Mouse (Mus musculus) heart, postnatal 0 days (tissue): ENCODE measurements at regions not wholly inside any gene's neighbourhood (a gene's known extent, or its start where the extent isn't known, plus 50 kb on each side); places are given as distances from the start of the nearest gene placed in this dataset.
A peak's percentile ranks its signal among the peaks of the same experiment; 100 is the strongest.

Experiments used
- ATAC-seq: fragments of 200-750 bp; cut with Nextera tagmentation; 2 replicates; pipeline ENCODE4 v1.8.0; 2017; ENCODE audit warnings: low read depth, moderate number of reproducible peaks, moderate library complexity; ENCODE audit not compliant: insufficient read depth
- DNase-seq: peaks from one replicate; pipeline ENCODE4 v3.0.0-alpha.2; 2016; ENCODE audit warnings: low spot score
- H3K27ac ChIP-seq: fragments of 300-500 bp; sonication (generic); 2 replicates; pipeline ENCODE4 v1.5.1; 2014; ENCODE audit warnings: low read depth, mild to moderate bottlenecking
- H3K27me3 ChIP-seq: fragments of 300-500 bp; sonication (generic); 2 replicates; pipeline ENCODE4 v1.6.1; 2014; ENCODE audit warnings: low read length, mixed read lengths; ENCODE audit not compliant: control insufficient read depth, insufficient read depth
- H3K36me3 ChIP-seq: fragments of 300-500 bp; sonication (generic); replicated peaks from 2 replicates; pipeline ENCODE4 v1.6.1; 2014; ENCODE audit warnings: low read length, mixed read lengths; ENCODE audit not compliant: control insufficient read depth, insufficient read depth
- H3K4me1 ChIP-seq: fragments of 300-500 bp; sonication (generic); 2 replicates; pipeline ENCODE4 v1.6.1; 2014; ENCODE audit warnings: antibody characterized with exemption; ENCODE audit not compliant: control insufficient read depth, insufficient read depth
- H3K4me2 ChIP-seq: fragments of 300-500 bp; sonication (generic); 2 replicates; pipeline ENCODE4 v1.6.1; 2014; ENCODE audit warnings: low read depth, mild to moderate bottlenecking, low read length, moderate library complexity
- H3K4me3 ChIP-seq: fragments of 300-500 bp; sonication (generic); 2 replicates; pipeline ENCODE4 v1.5.1; 2014; ENCODE audit warnings: low read depth, low read length
- H3K9ac ChIP-seq: fragments of 300-500 bp; sonication (generic); replicated peaks from 2 replicates; pipeline ENCODE4 v1.6.1; 2014; ENCODE audit warnings: low read depth, low read length, mixed read lengths
- H3K9me3 ChIP-seq: fragments of 300-500 bp; sonication (generic); replicated peaks from 2 replicates; pipeline ENCODE4 v1.6.1; 2016; ENCODE audit warnings: low read length; ENCODE audit not compliant: control insufficient read depth
- CTCF ChIP-seq: IDR thresholded peaks from 2 replicates; pipeline ENCODE4 v1.5.1; 2016; ENCODE audit warnings: antibody characterized with exemption, control low read depth, low read depth
- EP300 ChIP-seq: IDR thresholded peaks from 2 replicates; pipeline ENCODE4 v1.6.1; 2016; ENCODE audit warnings: antibody characterized with exemption, low read depth
- WGBS: fragments of 180-500 bp; shearing (Covaris S2); extraction: QIAGEN DNeasy Blood & Tissue Kit; methylation state at CpG from one replicate; pipeline ENCODE4 v1.1.7; 2014; 5-methylcytosine and 5-hydroxymethylcytosine counted together

GRCm38 (mm10) chr7:70828486-70829195 is 462.1 kb upstream of the Nr2f2 start:
- TF ChIP-seq EP300 (no peak), CTCF (no peak)
- whole genome bisulfite sequencing, result 22% methylated on average over 5 of the region's 5 CpGs
- no peak for ATAC-seq

GRCm38 (mm10) chr7:70826074-70826473 is 459.5 kb upstream of the Nr2f2 start:
- no peak overlapping the region for H3K9ac ChIP-seq
- ATAC-seq (no peak), DNase-seq (no peak)
- no peaks in the 10 kb centered on the region for H3K36me3 ChIP-seq
- no peaks in the 10 kb centered on the region for H3K9me3 ChIP-seq
- no peaks in the 10 kb centered on the region for H3K27me3 ChIP-seq
- H3K4me3 ChIP-seq, result no peak overlapping the region
- H3K4me2 ChIP-seq, result no peak overlapping the region
- WGBS, result 52% methylated on average over 3 of the region's 3 CpGs
- H3K27ac ChIP-seq, result no peak overlapping the region
- no peaks in the 10 kb centered on the region for H3K4me1 ChIP-seq
- TF ChIP-seq EP300, result no peak
- no peak for TF ChIP-seq CTCF

More at GRCm38 (mm10) chr7:70828486-70829195, 462.1 kb upstream of the Nr2f2 start:
- H3K36me3 ChIP-seq, result no peaks in the 10 kb centered on the region
- no peaks in the 10 kb centered on the region for H3K27me3 ChIP-seq
- H3K27ac ChIP-seq, result no peak overlapping the region
- no peaks in the 10 kb centered on the region for H3K9me3 ChIP-seq
- no peak overlapping the region for H3K9ac ChIP-seq
- no peaks in the 10 kb centered on the region for H3K4me1 ChIP-seq
- no peak overlapping the region for H3K4me2 ChIP-seq
- no peak for DNase-seq
- H3K4me3 ChIP-seq, result no peak overlapping the region

GRCm38 (mm10) chr7:70823020-70823419 is 456.5 kb upstream of the Nr2f2 start:
- no peak overlapping the region for H3K27ac ChIP-seq
- WGBS, result 59% methylated on average over 11 of the region's 11 CpGs
- no peaks in the 10 kb centered on the region for H3K36me3 ChIP-seq
- peak overlapping the region; percentile 13 for H3K4me3 ChIP-seq
- H3K4me2 ChIP-seq, result peak overlapping the region; percentile 23; the same call in 1 of the 2 replicates
- ATAC-seq, result no peak
- no peaks in the 10 kb centered on the region for H3K27me3 ChIP-seq
- no peak for TF ChIP-seq CTCF
- TF ChIP-seq EP300, result no peak
- no peaks in the 10 kb centered on the region for H3K4me1 ChIP-seq
- no peak overlapping the region for H3K9ac ChIP-seq
- no peak for DNase-seq
- no peaks in the 10 kb centered on the region for H3K9me3 ChIP-seq

GRCm38 (mm10) chr7:70822310-70822821 is 455.8 kb upstream of the Nr2f2 start:
- 0 out of 2 replicates have a peak overlapping the region, but pooled peaks have one; percentile 17 for H3K27ac ChIP-seq
- DNase-seq (no peak), ATAC-seq (no peak)
- no peaks in the 10 kb centered on the region for H3K9me3 ChIP-seq
- H3K36me3 ChIP-seq, result no peaks in the 10 kb centered on the region
- H3K4me1 ChIP-seq, result no peaks in the 10 kb centered on the region
- TF ChIP-seq CTCF, result no peak
- no peak for TF ChIP-seq EP300
- H3K4me3 ChIP-seq, result peak overlapping the region; percentile 13; the same call in 1 of the 2 replicates
- WGBS, result 63% methylated on average over 9 of the region's 9 CpGs
- peak overlapping the region; percentile 44 for H3K4me2 ChIP-seq
- H3K27me3 ChIP-seq, result no peaks in the 10 kb centered on the region
- no peak overlapping the region for H3K9ac ChIP-seq

- 87% methylated on average over 4 of the region's 4 CpGs for whole genome bisulfite sequencing
- Histone ChIP-seq H3K4me2 (no peak overlapping the region), H3K4me3 (no peak overlapping the region), H3K36me3 (no peaks in the 10 kb centered on the region), H3K27me3 (no peaks in the 10 kb centered on the region), H3K9ac (no peak overlapping the region), H3K27ac (no peak overlapping the region), H3K4me1 (no peaks in the 10 kb centered on the region), H3K9me3 (no peaks in the 10 kb centered on the region)
- DNase-seq, result no peak
- TF ChIP-seq EP300, result no peak
- TF ChIP-seq CTCF, result no peak
- no peak for ATAC-seq
Observed at GRCm38 (mm10) chr7:70821861-70822260, 455.3 kb upstream of the Nr2f2 start.
